Mouse (Mus musculus): ENCODE measurements at regions not wholly inside any gene's neighbourhood (a gene's known extent, or its start where the extent isn't known, plus 50 kb on each side); places are given as distances from the start of the nearest gene placed in this dataset.
A peak's percentile ranks its signal among the peaks of the same experiment; 100 is the strongest.

- intact Hi-C loops (cut with DNase I), result no loop called here
- no peak for DNase-seq
Measured at GRCm38 (mm10) chr11:26826194-26826593, 232.4 kb upstream of the Vrk2 start.

DNA sequence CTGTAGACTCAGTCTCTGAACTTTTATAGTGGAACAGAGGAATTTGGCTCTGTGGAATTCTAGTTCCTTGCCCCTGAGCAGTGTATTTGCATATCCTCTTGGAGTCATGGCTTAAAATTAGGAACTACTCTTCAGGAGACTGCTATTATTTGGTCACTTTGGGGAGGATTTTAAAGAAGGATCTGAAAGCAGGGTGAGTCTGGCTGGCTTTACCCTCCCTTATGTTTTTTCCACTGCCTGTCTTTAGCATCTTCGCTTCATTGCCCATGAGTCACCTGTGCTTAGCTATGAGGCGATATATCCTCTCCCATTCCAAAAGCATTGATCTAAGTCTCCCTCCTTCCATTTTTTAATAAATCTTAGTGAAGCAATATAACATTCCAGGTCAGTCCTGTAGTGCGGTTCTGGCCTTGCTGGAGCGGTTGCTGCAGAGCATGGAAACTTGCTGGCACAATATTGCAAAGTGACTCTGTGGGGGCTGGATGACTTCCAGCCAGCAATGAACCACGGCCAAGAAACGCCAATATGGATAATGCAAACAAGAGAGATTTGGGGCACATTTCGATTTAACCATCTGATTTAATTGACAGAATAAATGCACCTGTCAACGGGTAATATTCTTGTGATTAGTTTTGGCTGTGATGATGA lies 230.4 kb upstream of the Vrk2 start:
- DNase-seq, result no peak
- intact Hi-C loops (cut with DNase I), result no loop called here

GRCm38 (mm10) chr11:26821091-26821490 lies 227.3 kb upstream of the Vrk2 start:
- intact Hi-C loops (cut with DNase I), result no loop called here
- no peak for DNase-seq

DNA sequence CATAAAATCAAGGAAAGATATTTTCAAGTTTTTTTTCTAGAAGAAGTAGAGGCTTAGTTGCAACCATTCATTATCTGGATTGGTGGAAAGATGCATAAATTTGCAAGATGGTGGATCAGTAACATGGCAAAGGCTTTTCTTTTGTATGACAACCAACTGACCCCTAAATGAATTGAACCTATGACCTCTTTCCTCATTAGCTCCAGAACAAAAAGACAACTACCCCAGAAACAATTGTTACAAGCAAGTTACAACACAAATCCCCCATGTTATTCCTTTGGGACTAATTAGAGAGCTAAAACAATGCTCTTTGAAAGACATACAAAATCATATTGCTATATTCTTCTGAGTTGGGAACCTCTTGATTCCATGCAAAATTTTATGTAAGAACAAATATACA lies 223.5 kb upstream of the Vrk2 start:
- DNase-seq, result no peak
- intact Hi-C loops (cut with DNase I), result no loop called here

- no peak for DNase-seq
- intact Hi-C loops (cut with DNase I), result no loop called here
Measured at GRCm38 (mm10) chr11:26815104-26815503, 221.3 kb upstream of the Vrk2 start.

- intact Hi-C loops (cut with DNase I), result no loop called here
- DNase-seq, result no peak
Measured at GRCm38 (mm10) chr11:26814601-26815000, 220.8 kb upstream of the Vrk2 start.

- intact Hi-C loops (cut with DNase I), result no loop called here
- DNase-seq, result no peak
Measured at GRCm38 (mm10) chr11:26802249-26802941, 208.6 kb upstream of the Vrk2 start.

GRCm38 (mm10) chr11:26800296-26800695 lies 206.5 kb upstream of the Vrk2 start:
- intact Hi-C loops (cut with DNase I), result no loop called here
- no peak for DNase-seq

- DNase-seq, result no peak
- intact Hi-C loops (cut with DNase I), result no loop called here
Measured at GRCm38 (mm10) chr11:26794629-26794966, 200.8 kb upstream of the Vrk2 start.

DNA sequence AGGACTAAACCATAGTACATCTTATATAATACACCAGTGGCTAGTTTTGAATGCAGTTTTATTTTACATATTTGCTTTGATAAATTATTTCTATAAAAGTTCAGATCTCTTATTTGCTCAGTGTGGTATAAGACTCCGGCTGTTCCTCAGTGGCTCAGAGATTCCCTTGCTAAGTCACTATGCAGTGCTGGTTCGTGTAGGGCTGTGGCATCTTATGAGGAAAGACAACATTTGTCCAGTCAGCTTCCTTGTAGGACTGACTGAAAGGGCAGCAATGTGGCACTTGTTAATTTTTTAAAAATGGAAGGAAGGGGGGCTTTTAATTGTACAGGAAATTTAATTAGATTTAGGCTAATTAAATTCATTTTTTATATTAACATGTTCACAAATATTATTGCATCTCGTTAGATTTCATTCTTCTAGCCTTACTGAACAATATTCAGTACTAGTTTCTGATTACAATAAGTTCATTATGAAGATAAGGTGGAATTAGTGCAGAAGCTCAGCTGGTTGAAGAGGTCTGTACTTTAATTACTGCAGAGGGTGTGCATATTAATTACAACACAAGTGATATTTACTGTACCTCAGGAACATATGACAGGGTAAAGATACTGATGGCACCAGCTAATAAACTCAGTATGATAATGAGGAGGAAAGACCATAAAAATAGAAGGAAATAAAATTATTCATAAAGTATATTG lies 200.3 kb upstream of the Vrk2 start:
- no peak for DNase-seq
- intact Hi-C loops (cut with DNase I), result no loop called here

DNA sequence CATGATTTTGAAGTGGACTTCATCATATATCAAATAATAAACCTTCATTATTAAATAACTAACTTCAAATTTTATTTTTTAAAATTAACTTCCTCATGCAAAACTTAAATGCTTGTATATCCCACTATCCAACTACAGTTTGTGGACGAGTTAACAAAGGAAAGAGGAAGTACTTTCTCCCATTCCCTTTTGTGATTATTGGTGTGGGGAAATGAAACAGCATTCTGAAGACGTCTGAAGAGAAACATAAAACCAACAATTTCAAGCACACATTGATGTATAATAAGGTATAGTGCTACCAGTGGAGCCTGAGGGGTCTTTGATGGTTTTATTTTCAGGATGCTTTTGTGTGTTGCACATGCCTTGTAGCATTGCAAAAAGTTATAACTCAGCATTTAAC lies 195.5 kb upstream of the Vrk2 start:
- no peak for DNase-seq
- intact Hi-C loops (cut with DNase I), result no loop called here

DNA sequence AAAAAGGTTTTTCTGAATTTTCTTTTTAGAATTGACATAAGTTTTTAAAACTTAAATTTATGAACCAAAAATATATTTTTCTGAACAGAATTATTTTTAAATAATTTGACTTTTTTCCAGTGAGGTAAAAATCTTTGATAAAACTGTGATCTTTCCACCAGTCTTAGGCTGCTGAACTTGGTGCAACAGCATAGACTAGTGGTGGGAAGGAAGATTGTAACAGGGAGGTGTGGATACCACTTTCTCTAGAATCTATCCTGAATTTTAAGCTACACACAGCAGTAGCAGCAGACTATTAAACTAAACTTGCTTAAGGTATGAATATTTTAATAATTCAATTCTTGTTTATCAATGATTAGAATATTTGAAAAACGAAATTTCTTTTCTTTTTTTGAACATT lies 191.4 kb upstream of the Vrk2 start:
- peak; percentile 3 to 21 for DNase-seq
- intact Hi-C loops (cut with DNase I), result loop anchor here (2.0 kb wide), 1 partner anchor 582 kb away; no protein-coding TSS in a partner anchor

DNA sequence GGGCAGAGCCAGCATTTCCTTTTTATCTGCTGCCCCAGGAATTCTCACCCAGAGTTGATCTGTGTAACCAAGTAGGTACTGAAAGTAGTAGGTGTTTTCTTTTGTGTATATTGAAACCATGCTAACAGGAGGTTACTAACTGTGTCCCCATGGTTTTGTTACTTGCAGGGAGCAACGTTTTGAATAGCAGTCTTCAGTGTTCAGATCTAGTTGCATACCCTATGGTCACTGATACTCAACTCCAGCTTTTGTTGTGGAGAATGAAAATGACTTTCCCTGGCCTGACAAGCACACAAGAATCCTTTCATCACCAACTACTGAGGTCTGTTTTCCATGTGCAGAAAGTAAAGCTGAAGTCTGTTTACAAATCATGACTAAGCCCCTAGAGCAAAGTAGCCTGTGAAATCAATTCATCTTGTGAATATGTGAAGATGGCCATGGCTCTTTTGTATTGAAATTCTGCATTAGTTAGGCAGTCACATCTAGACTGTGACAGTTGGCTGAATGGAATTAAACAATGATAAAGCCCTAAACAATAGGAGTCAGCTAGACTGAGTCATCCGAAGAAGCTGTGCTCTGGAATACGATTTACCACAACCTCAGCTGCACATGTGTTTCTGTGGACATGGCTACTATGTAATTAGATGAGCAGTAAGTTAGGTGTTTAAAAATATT lies 179.5 kb upstream of the Vrk2 start:
- intact Hi-C loops (cut with DNase I), result no loop called here
- no peak for DNase-seq

DNA sequence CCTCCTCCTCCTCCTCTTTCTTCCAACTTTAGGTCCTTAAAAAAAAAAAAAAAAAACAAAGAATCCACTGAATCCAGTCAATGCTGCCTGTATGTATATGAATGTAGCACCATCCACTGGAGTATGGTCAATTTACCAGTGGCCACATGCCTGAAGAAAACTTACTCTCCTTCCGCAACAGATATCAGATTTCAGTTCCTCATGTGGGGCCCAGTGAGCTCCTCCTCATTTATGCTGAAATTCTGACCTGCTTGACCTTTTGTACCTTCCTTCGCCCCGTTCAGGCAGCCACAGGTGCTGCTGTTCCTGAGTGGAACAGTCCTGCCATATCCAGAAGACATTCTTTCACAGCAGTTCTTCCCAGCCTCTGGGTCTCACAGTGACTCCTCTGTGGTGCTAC lies 161.8 kb upstream of the Vrk2 start:
- DNase-seq, result no peak
- intact Hi-C loops (cut with DNase I), result no loop called here

GRCm38 (mm10) chr11:26753616-26754015 lies 159.8 kb upstream of the Vrk2 start:
- no peak for DNase-seq
- intact Hi-C loops (cut with DNase I), result no loop called here

- intact Hi-C loops (cut with DNase I), result no loop called here
- DNase-seq, result no peak
Measured at GRCm38 (mm10) chr11:26742235-26742634, 148.4 kb upstream of the Vrk2 start.

GRCm38 (mm10) chr11:26739732-26740131 lies 145.9 kb upstream of the Vrk2 start:
- intact Hi-C loops (cut with DNase I), result no loop called here
- no peak for DNase-seq

DNA sequence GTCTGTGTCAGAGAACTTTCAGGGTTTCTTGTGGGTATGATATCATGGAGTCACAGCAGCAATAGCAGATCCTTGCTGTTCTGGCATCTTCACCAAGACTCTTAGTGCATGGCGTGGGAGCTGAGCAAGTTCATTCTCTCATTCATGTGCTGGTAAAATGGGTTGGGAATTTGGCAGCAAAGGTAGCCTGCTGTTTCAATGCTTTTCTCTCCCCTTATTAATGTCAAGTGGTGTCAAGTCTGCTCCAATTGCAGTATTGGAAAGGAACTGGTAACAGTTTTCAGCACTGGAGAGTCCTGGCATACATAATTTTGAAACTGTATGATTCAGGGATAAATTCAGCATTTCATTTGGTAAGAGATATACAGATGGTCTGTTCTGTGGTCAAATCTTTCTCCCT lies 133.2 kb upstream of the Vrk2 start:
- intact Hi-C loops (cut with DNase I), result no loop called here
- no peak for DNase-seq

DNA sequence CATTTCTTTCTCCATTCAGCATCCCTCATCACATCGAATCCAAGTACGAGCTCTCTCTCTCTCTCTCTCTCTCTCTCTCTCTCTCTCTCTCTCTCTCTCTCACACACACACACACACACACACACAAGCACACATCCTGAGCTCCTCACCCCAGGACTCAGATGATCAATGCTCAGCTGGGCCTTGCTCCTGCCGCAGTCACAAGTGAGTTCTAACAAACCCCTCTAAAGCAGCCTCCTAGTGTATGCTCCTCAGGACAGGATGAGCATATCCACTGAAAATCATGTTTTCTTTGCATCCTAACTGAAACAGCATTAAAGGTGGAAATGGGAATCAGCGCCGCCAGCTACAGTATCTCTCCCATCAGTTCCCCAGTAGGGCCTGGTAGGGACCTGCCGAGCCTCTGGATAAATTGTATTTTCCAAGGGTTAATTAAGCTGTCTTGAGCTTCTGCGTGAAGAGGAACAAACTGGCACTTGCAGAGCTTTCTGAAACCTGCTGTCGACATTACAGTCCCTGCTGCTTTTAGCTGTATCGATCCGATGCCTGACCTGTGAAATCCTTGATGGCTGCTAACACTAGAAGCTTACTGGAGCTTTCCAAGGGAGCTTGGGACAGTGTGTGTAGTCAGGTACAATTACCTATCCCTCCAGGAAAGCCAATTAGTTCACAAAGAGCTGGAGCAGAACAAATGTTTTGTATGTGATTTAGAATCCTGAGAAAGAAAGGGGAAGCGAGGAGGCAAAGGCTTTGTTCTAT lies 131.3 kb upstream of the Vrk2 start:
- intact Hi-C loops (cut with DNase I), result no loop called here
- no peak for DNase-seq

DNA sequence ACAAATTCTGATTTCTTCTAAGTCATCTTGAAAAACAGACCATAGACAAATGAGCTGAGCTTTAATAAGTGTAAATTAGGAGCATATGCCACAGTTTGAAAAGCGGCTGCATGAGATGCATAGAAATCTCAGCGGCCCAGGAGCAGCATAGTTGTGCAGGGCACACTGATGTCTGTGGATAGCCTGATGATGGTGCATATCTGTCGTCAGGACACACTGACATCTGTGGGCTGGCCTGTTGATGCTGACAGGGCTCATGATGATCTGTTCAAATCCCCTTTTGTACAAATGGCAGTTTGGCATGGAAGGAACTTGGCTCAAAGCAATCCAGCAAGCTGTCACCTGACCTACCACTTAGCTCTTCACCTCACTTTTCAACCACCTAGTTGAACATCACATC lies 128.5 kb upstream of the Vrk2 start:
- intact Hi-C loops (cut with DNase I), result no loop called here
- no peak for DNase-seq

GRCm38 (mm10) chr11:26721173-26721572 lies 127.4 kb upstream of the Vrk2 start:
- no peak for DNase-seq
- intact Hi-C loops (cut with DNase I), result no loop called here

Measured in heart, postnatal 10 days (tissue).